Mouse (Mus musculus): ENCODE data around the gene Msl1. TPM values are rescaled to one million over a fixed set of nuclear protein-coding genes. Genes with fewer than 3 reads are reported as not detected.
A peak's percentile ranks its signal among the peaks of the same experiment; 100 is the strongest.

The Msl1 gene
- polyA plus RNA-seq (2014; fragmentation: Nextera tagmentation; extraction: Ambion mirVana) = 21.6 and 33.7 TPM in 2 replicates

- Histone ChIP-seq H3K27ac (ENCODE audit: low read depth, low read length) (peak within 1 kb of the TSS; percentile 99), H3K4me1 (ENCODE audit: control insufficient read depth, insufficient read depth, low read length) (peaks cover 37% of the 10 kb centered on the region), H3K27me3 (ENCODE audit: control insufficient read depth, insufficient read depth, low read length) (no peaks in the 10 kb centered on the region), H3K36me3 (ENCODE audit: control insufficient read depth, insufficient read depth, low read length) (peaks cover 19% of the 10 kb centered on the region), H3K4me3 (ENCODE audit: low read length) (peak within 1 kb of the TSS; percentile 100), H3K9ac (ENCODE audit: low read depth, low read length) (peak within 1 kb of the TSS; percentile 97), H3K9me3 (ENCODE audit: control insufficient read depth, low read length) (no peaks in the 10 kb centered on the region), H3K4me2 (replicated peaks; ENCODE audit: low read depth, low read length) (peak within 1 kb of the TSS; percentile 59)
- peak; percentile 47 for ATAC-seq (ENCODE audit: low FRiP score, low TSS enrichment)
- WGBS = under 1% methylated on average over 52 of the region's 89 CpGs
These were observed at the start of gene Msl1 for GRCm38 (mm10) chr11:98795015-98795713. Msl1 (plus strand) TSS chr11:98795516.

GRCm38 (mm10) chr11:98745932-98746853 lies 49.1 kb upstream of the Msl1 start:
- ATAC-seq (ENCODE audit: low FRiP score, low TSS enrichment) = no peak
- peak overlapping the region; percentile 59; the same call in 1 of the 2 replicates for H3K27ac ChIP-seq (ENCODE audit: low read depth, low read length)
- 0 out of 2 replicates have a peak overlapping the region, but pooled peaks have one; percentile 5 for H3K4me2 ChIP-seq (replicated peaks; ENCODE audit: low read depth, low read length)
- no peaks in the 10 kb centered on the region for H3K27me3 ChIP-seq (ENCODE audit: control insufficient read depth, insufficient read depth, low read length)
- H3K36me3 ChIP-seq (ENCODE audit: control insufficient read depth, insufficient read depth, low read length) = no peaks in the 10 kb centered on the region
- H3K9me3 ChIP-seq (ENCODE audit: control insufficient read depth, low read length) = no peaks in the 10 kb centered on the region
- H3K4me3 ChIP-seq (ENCODE audit: low read length) = no peak overlapping the region
- H3K4me1 ChIP-seq (ENCODE audit: control insufficient read depth, insufficient read depth, low read length) = peaks cover 83% of the 10 kb centered on the region
- 41% methylated on average over 12 of the region's 12 CpGs for WGBS
- peak overlapping the region; percentile 13; the same call in 1 of the 2 replicates for H3K9ac ChIP-seq (ENCODE audit: low read depth, low read length)

- no peaks in the 10 kb centered on the region for H3K9me3 ChIP-seq (ENCODE audit: control insufficient read depth, low read length)
- peak; percentile 48; the same call in 1 of the 2 replicates for ATAC-seq (ENCODE audit: low FRiP score, low TSS enrichment)
These were observed 48.2 kb upstream of the Msl1 start for GRCm38 (mm10) chr11:98746855-98747693.

GRCm38 (mm10) chr11:98747804-98748505 lies 47.4 kb upstream of the Msl1 start:
- no peak for ATAC-seq (ENCODE audit: low FRiP score, low TSS enrichment)
- WGBS = 29% methylated on average over 6 of the region's 6 CpGs
- peak overlapping the region; percentile 76; the same call in 1 of the 2 replicates for H3K27ac ChIP-seq (ENCODE audit: low read depth, low read length)

More at GRCm38 (mm10) chr11:98746855-98747693, 48.2 kb upstream of the Msl1 start:
- Histone ChIP-seq H3K4me3 (ENCODE audit: low read length) (peak overlapping the region; percentile 19; the same call in 1 of the 2 replicates), H3K4me1 (ENCODE audit: control insufficient read depth, insufficient read depth, low read length) (peaks cover 92% of the 10 kb centered on the region), H3K27me3 (ENCODE audit: control insufficient read depth, insufficient read depth, low read length) (no peaks in the 10 kb centered on the region), H3K4me2 (replicated peaks; ENCODE audit: low read depth, low read length) (peak overlapping the region; percentile 38), H3K36me3 (ENCODE audit: control insufficient read depth, insufficient read depth, low read length) (no peaks in the 10 kb centered on the region), H3K9ac (ENCODE audit: low read depth, low read length) (peak overlapping the region; percentile 34; the same call in 1 of the 2 replicates), H3K27ac (ENCODE audit: low read depth, low read length) (peak overlapping the region; percentile 55; the same call in 1 of the 2 replicates)
- 4% methylated on average over 19 of the region's 19 CpGs for WGBS

GRCm38 (mm10) chr11:98748506-98749416 lies 46.6 kb upstream of the Msl1 start:
- Histone ChIP-seq H3K4me3 (ENCODE audit: low read length) (no peak overlapping the region), H3K4me2 (replicated peaks; ENCODE audit: low read depth, low read length) (peak overlapping the region; percentile 38; the same call in 1 of the 2 replicates), H3K4me1 (ENCODE audit: control insufficient read depth, insufficient read depth, low read length) (peaks cover 83% of the 10 kb centered on the region), H3K27ac (ENCODE audit: low read depth, low read length) (peak overlapping the region; percentile 76; the same call in 1 of the 2 replicates), H3K36me3 (ENCODE audit: control insufficient read depth, insufficient read depth, low read length) (peaks cover 3% of the 10 kb centered on the region), H3K9ac (ENCODE audit: low read depth, low read length) (0 out of 2 replicates have a peak overlapping the region, but pooled peaks have one; percentile 32), H3K27me3 (ENCODE audit: control insufficient read depth, insufficient read depth, low read length) (no peaks in the 10 kb centered on the region), H3K9me3 (ENCODE audit: control insufficient read depth, low read length) (no peaks in the 10 kb centered on the region)
- ATAC-seq (ENCODE audit: low FRiP score, low TSS enrichment) = no peak
- 34% methylated on average over 15 of the region's 15 CpGs for WGBS

More at GRCm38 (mm10) chr11:98747804-98748505, 47.4 kb upstream of the Msl1 start:
- Histone ChIP-seq H3K27me3 (ENCODE audit: control insufficient read depth, insufficient read depth, low read length) (no peaks in the 10 kb centered on the region), H3K9me3 (ENCODE audit: control insufficient read depth, low read length) (no peaks in the 10 kb centered on the region), H3K9ac (ENCODE audit: low read depth, low read length) (peak overlapping the region; percentile 32; the same call in 1 of the 2 replicates), H3K36me3 (ENCODE audit: control insufficient read depth, insufficient read depth, low read length) (no peaks in the 10 kb centered on the region), H3K4me1 (ENCODE audit: control insufficient read depth, insufficient read depth, low read length) (peaks cover 91% of the 10 kb centered on the region), H3K4me3 (ENCODE audit: low read length) (no peak overlapping the region), H3K4me2 (replicated peaks; ENCODE audit: low read depth, low read length) (peak overlapping the region; percentile 38; the same call in 1 of the 2 replicates)

GRCm38 (mm10) chr11:98749716-98750115 lies 45.6 kb upstream of the Msl1 start:
- Histone ChIP-seq H3K36me3 (ENCODE audit: control insufficient read depth, insufficient read depth, low read length) (peaks cover 8% of the 10 kb centered on the region), H3K4me3 (ENCODE audit: low read length) (no peak overlapping the region), H3K9me3 (ENCODE audit: control insufficient read depth, low read length) (no peaks in the 10 kb centered on the region), H3K4me1 (ENCODE audit: control insufficient read depth, insufficient read depth, low read length) (peaks cover 78% of the 10 kb centered on the region), H3K27ac (ENCODE audit: low read depth, low read length) (peak overlapping the region; percentile 70; the same call in 1 of the 2 replicates), H3K9ac (ENCODE audit: low read depth, low read length) (0 out of 2 replicates have a peak overlapping the region, but pooled peaks have one; percentile 12), H3K27me3 (ENCODE audit: control insufficient read depth, insufficient read depth, low read length) (no peaks in the 10 kb centered on the region), H3K4me2 (replicated peaks; ENCODE audit: low read depth, low read length) (no peak overlapping the region)
- 42% methylated on average over 5 of the region's 5 CpGs for WGBS
- ATAC-seq (ENCODE audit: low FRiP score, low TSS enrichment) = no peak

All from kidney, embryonic 14.5 days (tissue).